Mouse (Mus musculus): ENCODE data around the gene Lrguk. TPM values are rescaled to one million over a fixed set of nuclear protein-coding genes. Genes with fewer than 3 reads are reported as not detected.

The Lrguk gene
- polyA plus RNA-seq, 1 experiment from 2014 or later = 0.36 TPM

- WGBS = 65% methylated on average over 7 of the region's 7 CpGs
- Histone ChIP-seq H3K9me3 (no peaks in the 10 kb centered on the region), H3K4me1 (replicated peaks) (no peaks in the 10 kb centered on the region), H3K36me3 (no peaks in the 10 kb centered on the region), H3K4me2 (replicated peaks) (no peak overlapping the region), H3K27ac (no peak overlapping the region), H3K27me3 (replicated peaks) (no peaks in the 10 kb centered on the region), H3K9ac (no peak overlapping the region), H3K4me3 (replicated peaks) (no peak overlapping the region)
- no peak for ATAC-seq
Measured at GRCm38 (mm10) chr6:34116838-34117478, 87.7 kb downstream of the Lrguk start.

- no peak overlapping the region for H3K4me2 ChIP-seq (replicated peaks)
- WGBS = 78% methylated on average over 2 of the region's 2 CpGs
- no peak overlapping the region for H3K9ac ChIP-seq
- no peak overlapping the region for H3K4me3 ChIP-seq (replicated peaks)
- ATAC-seq = no peak
- H3K4me1 ChIP-seq (replicated peaks) = no peaks in the 10 kb centered on the region
- no peaks in the 10 kb centered on the region for H3K9me3 ChIP-seq
- H3K27ac ChIP-seq = no peak overlapping the region
- H3K27me3 ChIP-seq (replicated peaks) = no peaks in the 10 kb centered on the region
- H3K36me3 ChIP-seq = no peaks in the 10 kb centered on the region
Measured at GRCm38 (mm10) chr6:34124401-34124800, 95.2 kb downstream of the Lrguk start.

- 68% methylated on average over 2 of the region's 2 CpGs for WGBS
- H3K27ac ChIP-seq = no peak overlapping the region
Measured at GRCm38 (mm10) chr6:34129261-34129660, 100.0 kb downstream of the Lrguk start.

DNA sequence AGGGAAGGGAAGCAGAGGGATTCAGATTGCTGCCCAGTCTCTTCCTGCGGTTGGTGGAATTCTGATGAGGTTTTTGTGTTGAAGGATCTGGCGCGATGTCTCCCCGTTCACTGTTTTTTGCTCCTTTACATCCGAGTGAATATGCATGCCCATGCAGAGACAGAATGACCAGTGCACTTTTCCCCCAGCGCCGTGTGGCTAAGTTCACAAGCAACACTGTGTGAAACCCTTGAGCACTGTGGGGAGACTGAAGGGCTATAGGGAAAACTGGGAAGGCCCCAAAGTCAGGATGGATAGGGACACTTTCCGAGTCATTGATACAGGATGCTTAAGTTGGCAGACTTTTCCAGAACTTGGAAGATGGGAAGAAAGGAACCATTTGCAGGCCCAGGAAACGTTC, 103.1 kb downstream of the Lrguk start:
- Histone ChIP-seq H3K27me3 (replicated peaks) (no peaks in the 10 kb centered on the region), H3K36me3 (no peaks in the 10 kb centered on the region), H3K4me2 (replicated peaks) (no peak overlapping the region), H3K9ac (no peak overlapping the region), H3K4me3 (replicated peaks) (no peak overlapping the region), H3K9me3 (no peaks in the 10 kb centered on the region), H3K27ac (no peak overlapping the region), H3K4me1 (replicated peaks) (no peaks in the 10 kb centered on the region)
- whole genome bisulfite sequencing = 93% methylated on average over 9 of the region's 9 CpGs
- no peak for ATAC-seq

More at GRCm38 (mm10) chr6:34129261-34129660, 100.0 kb downstream of the Lrguk start:
- Histone ChIP-seq H3K36me3 (no peaks in the 10 kb centered on the region), H3K4me3 (replicated peaks) (no peak overlapping the region), H3K9me3 (no peaks in the 10 kb centered on the region), H3K4me1 (replicated peaks) (no peaks in the 10 kb centered on the region), H3K27me3 (replicated peaks) (no peaks in the 10 kb centered on the region), H3K4me2 (replicated peaks) (no peak overlapping the region), H3K9ac (no peak overlapping the region)
- ATAC-seq = no peak

- no peak overlapping the region for H3K9ac ChIP-seq
- no peaks in the 10 kb centered on the region for H3K4me1 ChIP-seq (replicated peaks)
- H3K9me3 ChIP-seq = no peaks in the 10 kb centered on the region
- H3K4me3 ChIP-seq (replicated peaks) = no peak overlapping the region
- no peaks in the 10 kb centered on the region for H3K36me3 ChIP-seq
- H3K27me3 ChIP-seq (replicated peaks) = no peaks in the 10 kb centered on the region
- no peak overlapping the region for H3K4me2 ChIP-seq (replicated peaks)
- no peak overlapping the region for H3K27ac ChIP-seq
- WGBS = 62% methylated on average over 3 of the region's 3 CpGs
- ATAC-seq = no peak
Measured at GRCm38 (mm10) chr6:34138366-34138765, 109.1 kb downstream of the Lrguk start.

- H3K4me1 ChIP-seq (replicated peaks) = no peaks in the 10 kb centered on the region
- no peaks in the 10 kb centered on the region for H3K27me3 ChIP-seq (replicated peaks)
- no peak overlapping the region for H3K9ac ChIP-seq
- WGBS = 79% methylated on average over 11 of the region's 11 CpGs
- H3K4me2 ChIP-seq (replicated peaks) = no peak overlapping the region
- H3K27ac ChIP-seq = no peak overlapping the region
- no peak overlapping the region for H3K4me3 ChIP-seq (replicated peaks)
- no peaks in the 10 kb centered on the region for H3K36me3 ChIP-seq
- no peaks in the 10 kb centered on the region for H3K9me3 ChIP-seq
- ATAC-seq = no peak
Measured at GRCm38 (mm10) chr6:34142931-34143330, 113.7 kb downstream of the Lrguk start.

GRCm38 (mm10) chr6:34146042-34146441, 116.8 kb downstream of the Lrguk start:
- Histone ChIP-seq H3K9ac (no peak overlapping the region), H3K4me3 (replicated peaks) (no peak overlapping the region), H3K4me2 (replicated peaks) (no peak overlapping the region), H3K27ac (no peak overlapping the region), H3K27me3 (replicated peaks) (no peaks in the 10 kb centered on the region), H3K36me3 (no peaks in the 10 kb centered on the region), H3K9me3 (no peaks in the 10 kb centered on the region), H3K4me1 (replicated peaks) (no peaks in the 10 kb centered on the region)
- WGBS = 44% methylated on average over 6 of the region's 6 CpGs
- no peak for ATAC-seq

- no peak overlapping the region for H3K9ac ChIP-seq
- no peaks in the 10 kb centered on the region for H3K9me3 ChIP-seq
- peaks cover 6% of the 10 kb centered on the region; the same call in 1 of the 2 replicates for H3K4me1 ChIP-seq (replicated peaks)
- H3K4me2 ChIP-seq (replicated peaks) = no peak overlapping the region
- no peak for ATAC-seq
- H3K27ac ChIP-seq = no peak overlapping the region
- H3K27me3 ChIP-seq (replicated peaks) = no peaks in the 10 kb centered on the region
- no peak overlapping the region for H3K4me3 ChIP-seq (replicated peaks)
- WGBS = 91% methylated on average over 3 of the region's 3 CpGs
- H3K36me3 ChIP-seq = no peaks in the 10 kb centered on the region
Measured at GRCm38 (mm10) chr6:34148021-34148420, 118.8 kb downstream of the Lrguk start.

- H3K9me3 ChIP-seq = no peaks in the 10 kb centered on the region
- H3K36me3 ChIP-seq = no peaks in the 10 kb centered on the region
- ATAC-seq = no peak
- H3K4me3 ChIP-seq (replicated peaks) = no peak overlapping the region
- peaks cover 12% of the 10 kb centered on the region for H3K4me1 ChIP-seq (replicated peaks)
- 79% methylated on average over 7 of the region's 7 CpGs for WGBS
- no peaks in the 10 kb centered on the region for H3K27me3 ChIP-seq (replicated peaks)
- no peak overlapping the region for H3K9ac ChIP-seq
- no peak overlapping the region for H3K27ac ChIP-seq
- no peak overlapping the region for H3K4me2 ChIP-seq (replicated peaks)
Measured at GRCm38 (mm10) chr6:34148639-34149038, 119.4 kb downstream of the Lrguk start.

GRCm38 (mm10) chr6:34149066-34149465, 119.8 kb downstream of the Lrguk start:
- 87% methylated on average over 9 of the region's 9 CpGs for WGBS

DNA sequence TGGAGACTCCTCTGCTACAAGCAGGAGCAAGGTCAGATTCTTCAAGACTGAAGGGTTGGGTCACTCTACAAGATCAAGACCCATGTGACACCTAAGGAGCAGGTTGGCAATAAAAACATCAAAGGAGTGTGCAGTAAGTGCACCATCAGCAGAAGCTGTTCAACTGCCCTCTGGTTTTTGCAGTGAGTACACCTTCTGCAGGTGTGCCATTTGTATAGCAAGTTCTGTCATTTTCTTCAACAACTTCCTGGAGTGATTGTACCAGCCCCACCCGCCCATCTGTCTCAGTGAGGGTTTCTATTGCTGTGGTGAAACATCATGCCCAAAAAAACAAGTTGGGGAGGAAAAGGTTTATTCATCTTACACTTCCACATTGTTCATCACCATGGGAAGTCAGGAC, 120.6 kb downstream of the Lrguk start:
- Histone ChIP-seq H3K9ac (no peak overlapping the region), H3K4me1 (replicated peaks) (peaks cover 22% of the 10 kb centered on the region), H3K9me3 (no peaks in the 10 kb centered on the region), H3K27ac (no peak overlapping the region), H3K27me3 (replicated peaks) (no peaks in the 10 kb centered on the region), H3K36me3 (no peaks in the 10 kb centered on the region), H3K4me2 (replicated peaks) (no peak overlapping the region), H3K4me3 (replicated peaks) (no peak overlapping the region)
- peak; percentile 55 for ATAC-seq
- 82% methylated on average over 1 of the region's 1 CpGs for WGBS

More at GRCm38 (mm10) chr6:34149066-34149465, 119.8 kb downstream of the Lrguk start:
- Histone ChIP-seq H3K4me1 (replicated peaks) (peaks cover 16% of the 10 kb centered on the region), H3K4me2 (replicated peaks) (no peak overlapping the region), H3K9ac (no peak overlapping the region), H3K27ac (no peak overlapping the region), H3K27me3 (replicated peaks) (no peaks in the 10 kb centered on the region), H3K4me3 (replicated peaks) (no peak overlapping the region), H3K36me3 (no peaks in the 10 kb centered on the region), H3K9me3 (no peaks in the 10 kb centered on the region)
- ATAC-seq = no peak

DNA sequence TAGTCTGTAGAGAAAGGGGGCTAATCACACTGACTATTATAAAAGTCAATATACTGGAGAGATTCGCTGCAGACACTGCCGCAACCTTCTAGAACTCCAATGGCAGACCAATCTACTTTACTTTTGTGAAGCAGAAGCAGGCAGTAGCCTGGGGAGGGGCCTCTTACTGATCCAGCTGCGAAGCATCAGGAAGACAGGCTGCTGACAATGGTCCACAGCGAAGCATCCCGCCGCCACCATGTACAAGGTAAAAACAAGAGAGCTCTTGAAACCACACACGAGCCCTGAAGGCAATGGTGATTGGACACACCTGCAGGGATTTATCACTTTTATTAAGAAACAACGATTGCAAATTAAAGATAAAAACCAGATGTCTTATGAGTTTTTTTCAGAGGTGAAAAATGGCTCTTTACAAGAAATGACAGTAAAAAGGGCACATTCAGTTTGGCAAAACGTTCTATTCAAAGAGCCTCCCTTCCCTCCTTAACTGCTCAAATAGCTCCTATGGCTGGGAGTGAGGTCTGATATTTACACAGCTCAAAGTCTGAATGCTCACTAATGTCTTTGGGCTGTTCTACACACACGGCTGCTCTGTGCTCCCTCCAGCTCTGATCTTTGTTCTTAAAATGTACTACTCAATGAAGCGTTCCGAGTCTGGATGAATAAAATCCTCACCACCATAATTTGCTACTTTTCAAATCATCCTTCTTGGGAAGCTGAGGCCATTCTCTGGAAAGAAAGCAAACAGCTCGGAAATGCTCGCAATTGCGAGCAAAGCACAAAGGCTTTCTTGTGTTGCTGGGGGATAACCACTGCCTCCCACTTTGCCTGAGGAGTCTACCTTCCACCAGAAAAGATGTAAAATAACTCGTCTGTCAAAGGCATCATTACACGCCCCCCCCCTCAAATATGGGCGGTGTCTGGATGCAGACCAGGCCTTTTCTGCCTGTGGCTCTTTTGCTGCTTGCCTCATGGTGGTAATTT, 124.1 kb downstream of the Lrguk start:
- no peak overlapping the region for H3K4me3 ChIP-seq (replicated peaks)
- H3K36me3 ChIP-seq = peaks cover 10% of the 10 kb centered on the region
- peak; percentile 76 for ATAC-seq
- no peak overlapping the region for H3K9ac ChIP-seq
- WGBS = 39% methylated on average over 18 of the region's 18 CpGs
- H3K27me3 ChIP-seq (replicated peaks) = no peaks in the 10 kb centered on the region
- H3K4me2 ChIP-seq (replicated peaks) = peak overlapping the region; percentile 18; the same call in 1 of the 2 replicates
- H3K9me3 ChIP-seq = no peaks in the 10 kb centered on the region
- H3K4me1 ChIP-seq (replicated peaks) = peaks cover 42% of the 10 kb centered on the region
- peak overlapping the region; percentile 78 for H3K27ac ChIP-seq
